Mouse (Mus musculus): Measurements from ENCODE around the gene Rps6kl1.
"Not testable (repeated sequence)": the region's sequence is repeated elsewhere in the genome, so short reads cannot be mapped to it uniquely, and the experiment has no call there.

Gene Rps6kl1

GRCm38 (mm10) chr12:85175087-85175675 lies 24.1 kb upstream of the Rps6kl1 start:
- DNase-seq, result no peak

- no peak for DNase-seq
These were observed 23.0 kb upstream of the Rps6kl1 start for GRCm38 (mm10) chr12:85174016-85174415.

GRCm38 (mm10) chr12:85170948-85171307 lies 19.9 kb upstream of the Rps6kl1 start:
- no peak for DNase-seq

GRCm38 (mm10) chr12:85170284-85170947 lies 19.4 kb upstream of the Rps6kl1 start:
- no peak for DNase-seq

- no peak for DNase-seq
These were observed 18.8 kb upstream of the Rps6kl1 start for GRCm38 (mm10) chr12:85169877-85170276.

- DNase-seq, result peak; percentile 84
These were observed 18.2 kb upstream of the Rps6kl1 start for GRCm38 (mm10) chr12:85169117-85169858.

GRCm38 (mm10) chr12:85166631-85167030 lies 15.6 kb upstream of the Rps6kl1 start:
- DNase-seq, result no peak

GRCm38 (mm10) chr12:85164996-85165395 lies 13.9 kb upstream of the Rps6kl1 start:
- no peak for DNase-seq

GRCm38 (mm10) chr12:85159592-85159991 lies 8.5 kb upstream of the Rps6kl1 start:
- DNase-seq, result no peak

- no peak for DNase-seq
These were observed 7.7 kb upstream of the Rps6kl1 start for GRCm38 (mm10) chr12:85158801-85159200.

GRCm38 (mm10) chr12:85157797-85158460 lies 6.9 kb upstream of the Rps6kl1 start:
- DNase-seq, result no peak

GRCm38 (mm10) chr12:85156324-85156723 lies 5.3 kb upstream of the Rps6kl1 start:
- no peak for DNase-seq

- DNase-seq, result no peak
These were observed 1.9 kb upstream of the Rps6kl1 start for GRCm38 (mm10) chr12:85153011-85153410.

GRCm38 (mm10) chr12:85150321-85151001 lies 603 bp downstream of the Rps6kl1 start:
- no peak for DNase-seq

- DNase-seq, result no peak
These were observed 4.2 kb downstream of the Rps6kl1 start for GRCm38 (mm10) chr12:85146881-85147280.

GRCm38 (mm10) chr12:85146355-85146754 lies 4.7 kb downstream of the Rps6kl1 start:
- DNase-seq, result no peak

GRCm38 (mm10) chr12:85145630-85146029 lies 5.4 kb downstream of the Rps6kl1 start:
- no peak for DNase-seq

- DNase-seq, result no peak
These were observed 6.2 kb downstream of the Rps6kl1 start for GRCm38 (mm10) chr12:85144821-85145220.

- not testable (repeated sequence) for DNase-seq
These were observed 6.8 kb downstream of the Rps6kl1 start for GRCm38 (mm10) chr12:85144276-85144675.

- DNase-seq, result peak; percentile 71
These were observed 8.3 kb downstream of the Rps6kl1 start for GRCm38 (mm10) chr12:85142803-85143202.

- DNase-seq, result no peak
These were observed 10.0 kb downstream of the Rps6kl1 start for GRCm38 (mm10) chr12:85141096-85141495.

GRCm38 (mm10) chr12:85140036-85140701 lies 10.9 kb downstream of the Rps6kl1 start:
- DNase-seq, result no peak
